Mouse (Mus musculus): ENCODE measurements at regions not wholly inside any gene's neighbourhood (a gene's known extent, or its start where the extent isn't known, plus 50 kb on each side); places are given as distances from the start of the nearest gene placed in this dataset.
"Not testable (repeated sequence)": the region's sequence is repeated elsewhere in the genome, so short reads cannot be mapped to it uniquely, and the experiment has no call there.

- Histone ChIP-seq H3K27ac (replicated peaks) (peak overlapping the region; percentile 59), H3K4me1 (peaks cover 5% of the 10 kb centered on the region), H3K27me3 (ENCODE audit: low read depth, poor library complexity, severe bottlenecking) (no peaks in the 10 kb centered on the region), H3K9me3 (replicated peaks) (no peaks in the 10 kb centered on the region), H3K4me3 (no peak overlapping the region), H3K36me3 (no peaks in the 10 kb centered on the region)
- DNase-seq (ENCODE audit: low spot score): peak; percentile 14
- WGBS: 61% methylated on average over 9 of the region's 9 CpGs
Measured at GRCm38 (mm10) chr13:80709531-80710306, 173.5 kb upstream of the Arrdc3 start.

GRCm38 (mm10) chr13:80719313-80719712, 163.9 kb upstream of the Arrdc3 start:
- 80% methylated on average over 3 of the region's 3 CpGs for WGBS
- DNase-seq (ENCODE audit: low spot score): no peak
- H3K4me1 ChIP-seq: peaks cover 6% of the 10 kb centered on the region

DNA sequence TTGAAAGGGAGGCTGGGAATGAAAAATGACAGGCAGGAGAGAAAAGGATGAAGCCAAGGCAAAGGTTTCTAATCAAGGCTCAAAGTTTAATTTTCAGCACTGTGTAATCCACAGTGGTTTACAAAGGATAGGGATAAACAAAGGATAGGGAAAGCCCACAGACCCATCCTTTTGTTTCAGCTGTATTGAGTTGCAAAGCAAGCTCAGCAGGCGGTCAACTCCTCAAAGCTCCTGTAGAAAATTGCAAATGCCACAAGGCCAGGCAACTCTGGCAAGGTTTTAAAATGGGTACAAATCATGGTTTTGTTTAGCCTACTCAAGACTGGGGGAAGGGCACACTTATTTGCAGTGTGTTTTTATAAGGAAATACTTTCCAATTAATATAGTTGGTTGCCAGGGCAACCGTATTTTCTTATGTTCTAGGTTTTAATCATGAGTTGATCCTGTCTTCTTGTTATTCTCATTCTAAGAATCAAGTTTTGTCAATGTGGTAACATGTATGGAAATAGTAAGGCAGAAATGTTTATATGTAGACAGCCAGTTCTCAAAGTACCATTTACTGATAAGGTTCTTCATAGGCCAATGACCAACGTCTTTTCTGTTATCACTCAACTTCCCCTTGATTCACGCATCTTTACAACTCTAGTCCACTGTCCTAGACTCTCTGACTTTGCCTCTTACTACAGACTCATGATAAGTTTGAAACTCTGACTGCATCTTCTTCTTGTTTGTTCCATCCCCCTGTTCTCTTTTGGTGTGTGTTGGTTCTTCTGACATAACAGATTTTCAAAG, 159.8 kb upstream of the Arrdc3 start:
- no peak for DNase-seq (ENCODE audit: low spot score)
- H3K9me3 ChIP-seq (replicated peaks): no peaks in the 10 kb centered on the region
- no peaks in the 10 kb centered on the region for H3K36me3 ChIP-seq
- H3K27me3 ChIP-seq (ENCODE audit: low read depth, poor library complexity, severe bottlenecking): no peaks in the 10 kb centered on the region
- H3K4me1 ChIP-seq: peaks cover 6% of the 10 kb centered on the region
- 35% methylated on average over 4 of the region's 4 CpGs for WGBS
- no peak overlapping the region for H3K4me3 ChIP-seq
- H3K27ac ChIP-seq (replicated peaks): 0 out of 2 replicates have a peak overlapping the region, but pooled peaks have one; percentile 42

More at GRCm38 (mm10) chr13:80719313-80719712, 163.9 kb upstream of the Arrdc3 start:
- no peaks in the 10 kb centered on the region for H3K36me3 ChIP-seq
- H3K4me3 ChIP-seq: no peak overlapping the region
- no peak overlapping the region for H3K27ac ChIP-seq (replicated peaks)
- H3K9me3 ChIP-seq (replicated peaks): no peaks in the 10 kb centered on the region
- no peaks in the 10 kb centered on the region for H3K27me3 ChIP-seq (ENCODE audit: low read depth, poor library complexity, severe bottlenecking)

- no peak overlapping the region for H3K27ac ChIP-seq (replicated peaks)
- DNase-seq (ENCODE audit: low spot score): no peak
- no peaks in the 10 kb centered on the region for H3K9me3 ChIP-seq (replicated peaks)
- H3K27me3 ChIP-seq (ENCODE audit: low read depth, poor library complexity, severe bottlenecking): no peaks in the 10 kb centered on the region
- no peak overlapping the region for H3K4me3 ChIP-seq
- H3K36me3 ChIP-seq: no peaks in the 10 kb centered on the region
- no peaks in the 10 kb centered on the region for H3K4me1 ChIP-seq
- 96% methylated on average over 5 of the region's 5 CpGs for WGBS
Measured at GRCm38 (mm10) chr13:80729202-80729601, 154.0 kb upstream of the Arrdc3 start.

GRCm38 (mm10) chr13:80745991-80746390, 137.2 kb upstream of the Arrdc3 start:
- DNase-seq (ENCODE audit: low spot score): no peak
- WGBS: 63% methylated on average over 2 of the region's 2 CpGs
- Histone ChIP-seq H3K27me3 (ENCODE audit: low read depth, poor library complexity, severe bottlenecking) (no peaks in the 10 kb centered on the region), H3K9me3 (replicated peaks) (no peaks in the 10 kb centered on the region), H3K4me3 (no peak overlapping the region), H3K4me1 (peaks cover 4% of the 10 kb centered on the region; the same call in 1 of the 2 replicates), H3K27ac (replicated peaks) (no peak overlapping the region), H3K36me3 (no peaks in the 10 kb centered on the region)

- not testable (repeated sequence) for H3K4me1 ChIP-seq; H3K9me3 ChIP-seq (replicated peaks); H3K36me3 ChIP-seq; H3K27me3 ChIP-seq (ENCODE audit: low read depth, poor library complexity, severe bottlenecking); H3K27ac ChIP-seq (replicated peaks); H3K4me3 ChIP-seq
- 55% methylated on average over 6 of the region's 6 CpGs for WGBS
- DNase-seq (ENCODE audit: low spot score): peak; percentile 17
Measured at GRCm38 (mm10) chr13:80747022-80747421, 136.2 kb upstream of the Arrdc3 start.
